Mouse (Mus musculus) midbrain, embryonic 14.5 days (tissue): ENCODE data around the gene Runx3. TPM values are rescaled to one million over a fixed set of nuclear protein-coding genes. Genes with fewer than 3 reads are reported as not detected.

Experiments
- ATAC-seq: fragments of 200-750 bp; cut with Nextera tagmentation; 2 replicates; pipeline ENCODE4 v1.8.0; 2017; ENCODE audit warnings: moderate number of reproducible peaks, moderate library complexity; ENCODE audit not compliant: low FRiP score, low TSS enrichment
- DNase-seq: peaks from one replicate; pipeline ENCODE4 v3.0.0-alpha.2; 2015
- H3K27ac ChIP-seq: fragments of 300-500 bp; sonication (generic); replicated peaks from 2 replicates; pipeline ENCODE4 v1.5.1; 2014; ENCODE audit warnings: mild to moderate bottlenecking, low read depth, low read length, moderate library complexity
- H3K27me3 ChIP-seq: fragments of 300-500 bp; sonication (generic); 2 replicates; pipeline ENCODE4 v1.6.1; 2014; ENCODE audit warnings: low read length, control low read depth, mixed read lengths; ENCODE audit not compliant: control insufficient read depth, insufficient read depth
- H3K36me3 ChIP-seq: fragments of 300-500 bp; sonication (generic); 2 replicates; pipeline ENCODE4 v1.6.1; 2014; ENCODE audit warnings: low read length, control low read depth; ENCODE audit not compliant: control insufficient read depth, insufficient read depth
- H3K4me1 ChIP-seq: fragments of 300-500 bp; sonication (generic); 2 replicates; pipeline ENCODE4 v1.6.1; 2014; ENCODE audit warnings: mild to moderate bottlenecking, antibody characterized with exemption, low read length, control low read depth; ENCODE audit not compliant: control insufficient read depth, insufficient read depth
- H3K4me2 ChIP-seq: fragments of 300-500 bp; sonication (generic); 2 replicates; pipeline ENCODE4 v1.6.1; 2014; ENCODE audit warnings: mild to moderate bottlenecking, low read length, moderate library complexity
- H3K4me3 ChIP-seq: fragments of 300-500 bp; sonication (generic); replicated peaks from 2 replicates; pipeline ENCODE4 v1.5.1; 2014; ENCODE audit warnings: low read depth, low read length
- H3K9ac ChIP-seq: fragments of 300-500 bp; sonication (generic); replicated peaks from 2 replicates; pipeline ENCODE4 v1.6.1; 2014; ENCODE audit warnings: mild to moderate bottlenecking, low read length, moderate library complexity
- H3K9me3 ChIP-seq: fragments of 300-500 bp; sonication (generic); 2 replicates; pipeline ENCODE4 v1.6.1; 2016; ENCODE audit warnings: low read length, control low read depth, mixed read lengths; ENCODE audit not compliant: control insufficient read depth
- WGBS: fragments of 180-500 bp; shearing (Covaris S2); extraction: QIAGEN DNeasy Blood & Tissue Kit; methylation state at CpG from one replicate; pipeline ENCODE4 v1.1.7; 2014; 5-methylcytosine and 5-hydroxymethylcytosine counted together
- polyA plus RNA-seq: library from polyadenylated mRNA; unstranded; fragments of >200 nt; fragmentation: Nextera tagmentation; extraction: Ambion mirVana; gene quantifications from 2 replicates; pipeline ENCODE4 v1.2.1, GENCODE M21; 2014

Gene Runx3
- polyA plus RNA-seq, 1 experiment from 2014 or later, result not detected

DNA sequence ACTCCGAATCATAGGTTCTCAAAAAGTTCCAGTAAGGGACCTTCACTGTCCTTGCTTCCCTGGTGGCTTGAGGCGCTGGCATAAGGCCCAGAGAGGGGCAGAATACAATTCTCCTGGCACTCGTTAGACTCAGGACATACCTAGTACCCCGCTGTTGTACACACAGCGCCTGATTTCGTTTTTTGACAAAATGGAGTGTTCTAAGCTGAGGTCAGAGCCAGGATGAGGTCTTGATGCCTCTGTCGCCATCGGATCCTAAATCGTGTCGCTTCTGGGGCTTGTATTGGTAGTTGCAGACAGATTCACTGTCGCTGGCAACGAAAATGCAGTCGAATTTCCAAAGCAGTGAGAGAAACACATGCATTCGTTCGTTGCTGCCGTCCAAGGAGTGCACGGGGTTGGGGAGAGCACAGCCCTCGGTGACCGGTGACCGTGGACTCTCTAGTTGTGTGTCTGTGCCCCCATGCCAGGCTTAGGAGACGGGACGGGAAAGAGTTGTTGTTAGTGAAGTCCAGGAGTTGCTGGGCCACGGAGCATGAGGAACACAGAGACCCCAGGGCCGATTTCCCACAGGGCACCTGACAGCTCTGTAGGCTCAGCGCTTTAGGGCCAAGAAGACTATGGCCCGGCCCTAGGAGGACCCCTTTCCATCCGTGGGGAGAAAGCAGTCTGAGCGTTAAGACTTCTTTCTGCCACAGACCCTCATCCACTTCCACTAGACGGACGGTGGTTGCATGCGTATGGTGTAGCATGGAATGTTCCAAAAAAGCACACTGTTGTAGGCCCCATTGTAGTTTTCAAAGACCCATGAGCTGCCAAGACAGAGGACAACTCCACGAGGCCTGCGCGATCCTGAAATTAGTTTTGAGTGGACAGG lies 30.9 kb downstream of the Runx3 start:
- no peak overlapping the region for H3K9ac ChIP-seq
- H3K4me1 ChIP-seq, result no peaks in the 10 kb centered on the region
- H3K27ac ChIP-seq, result no peak overlapping the region
- H3K9me3 ChIP-seq, result no peaks in the 10 kb centered on the region
- ATAC-seq (no peak), DNase-seq (peak; percentile 50)
- peaks cover 97% of the 10 kb centered on the region for H3K27me3 ChIP-seq
- WGBS, result 3% methylated on average over 34 of the region's 34 CpGs
- H3K36me3 ChIP-seq, result no peaks in the 10 kb centered on the region
- no peak overlapping the region for H3K4me2 ChIP-seq
- H3K4me3 ChIP-seq, result no peak overlapping the region

DNA sequence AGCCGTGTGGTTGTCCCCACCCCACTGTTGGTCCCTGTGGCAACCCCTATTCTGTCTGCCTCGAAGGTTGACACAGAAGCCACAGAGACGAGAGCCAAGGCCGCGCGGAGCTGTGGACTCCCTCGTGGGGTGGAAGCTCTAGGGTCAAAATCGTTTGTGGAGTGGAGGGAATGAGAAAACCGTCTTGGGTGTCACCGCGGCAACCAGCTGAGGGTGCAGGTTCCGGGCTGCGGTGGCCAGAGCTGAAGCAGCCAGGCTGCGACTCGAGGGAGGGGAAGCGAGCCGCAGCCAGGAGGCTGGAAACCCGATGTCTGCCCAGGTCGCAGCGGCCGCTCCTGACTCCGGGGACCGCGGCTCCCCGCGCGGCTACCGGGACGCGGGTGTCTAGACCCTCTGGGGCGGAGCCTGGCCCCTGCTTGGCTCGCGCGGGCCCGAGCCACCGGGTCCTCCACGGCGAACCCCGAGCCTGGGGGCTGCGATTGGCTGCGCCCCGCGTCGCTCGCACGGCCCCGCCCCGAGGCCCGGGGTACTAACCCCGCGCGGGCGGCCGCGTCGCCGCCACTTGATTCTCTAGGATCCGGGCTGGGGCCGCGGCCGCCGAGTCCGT lies 31.6 kb downstream of the Runx3 start:
- H3K9me3 ChIP-seq, result no peaks in the 10 kb centered on the region
- peak overlapping the region; percentile 38 for H3K4me2 ChIP-seq
- H3K36me3 ChIP-seq, result no peaks in the 10 kb centered on the region
- WGBS, result under 1% methylated on average over 60 of the region's 63 CpGs
- DNase-seq (peak; percentile 40), ATAC-seq (no peak)
- H3K27ac ChIP-seq, result no peak overlapping the region
- peaks cover 97% of the 10 kb centered on the region for H3K27me3 ChIP-seq
- no peak overlapping the region for H3K9ac ChIP-seq
- H3K4me1 ChIP-seq, result no peaks in the 10 kb centered on the region
- H3K4me3 ChIP-seq, result peak overlapping the region; percentile 15; the same call in 1 of the 2 replicates

DNA sequence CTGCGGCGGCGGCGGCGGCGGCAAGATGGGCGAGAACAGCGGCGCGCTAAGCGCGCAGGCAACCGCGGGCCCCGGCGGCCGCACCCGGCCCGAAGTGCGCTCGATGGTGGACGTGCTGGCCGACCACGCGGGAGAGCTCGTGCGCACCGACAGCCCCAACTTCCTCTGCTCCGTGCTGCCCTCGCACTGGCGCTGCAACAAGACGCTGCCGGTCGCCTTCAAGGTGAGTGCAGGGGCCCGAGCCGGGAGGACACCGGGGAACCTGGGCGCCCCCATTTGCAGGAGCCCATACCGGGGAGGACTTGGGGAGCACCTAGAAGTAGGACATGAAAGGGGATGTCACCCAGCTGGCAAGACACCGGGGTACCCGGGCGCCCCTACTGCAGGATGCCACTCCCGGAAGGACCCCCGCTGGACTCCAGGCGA lies 32.4 kb downstream of the Runx3 start:
- no peak for ATAC-seq
- WGBS, result under 1% methylated on average over 42 of the region's 45 CpGs

DNA sequence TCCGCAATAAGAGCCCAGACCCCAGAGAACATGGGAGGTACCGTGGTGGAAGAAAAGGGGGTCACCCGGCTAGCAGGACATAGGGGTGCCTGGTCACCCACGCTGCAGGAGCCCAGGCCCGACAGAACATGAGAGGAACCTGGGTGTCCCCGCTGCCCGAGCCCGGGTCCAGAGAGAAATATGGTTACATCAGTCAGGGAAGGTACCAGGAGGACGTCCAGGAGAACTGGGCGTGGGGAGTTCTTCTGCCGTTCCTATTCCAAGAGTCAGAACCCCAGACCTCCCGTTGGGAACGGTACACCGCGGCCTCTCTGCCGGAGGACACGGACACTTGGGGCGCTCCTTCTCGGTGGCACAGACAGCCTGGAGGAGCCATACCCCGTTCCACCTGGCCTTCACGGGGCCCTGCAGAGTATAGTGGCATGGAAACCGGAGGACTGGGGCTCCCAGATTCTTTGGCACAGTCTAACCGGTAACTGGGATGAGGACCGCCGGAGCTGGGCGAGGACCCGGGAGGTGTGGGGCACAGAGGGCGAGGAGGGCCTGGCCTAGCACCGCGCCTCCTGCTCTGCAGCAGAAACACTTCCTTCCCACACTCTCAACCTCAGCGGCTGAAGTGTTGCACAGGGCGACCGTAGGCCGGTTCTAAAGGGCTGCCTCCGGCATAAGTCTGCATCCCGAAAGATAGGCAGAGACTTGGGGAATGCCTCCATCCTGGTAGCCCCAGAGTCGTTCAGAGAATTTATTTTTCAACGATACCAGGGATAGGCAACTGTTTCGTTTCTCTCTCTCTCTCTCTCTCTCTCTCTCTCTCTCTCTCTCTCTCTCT lies 33.0 kb downstream of the Runx3 start:
- ATAC-seq, result no peak

More for the DNA sequence above, 32.4 kb downstream of the Runx3 start:
- H3K4me3 ChIP-seq, result peak overlapping the region; percentile 15; the same call in 1 of the 2 replicates
- H3K4me2 ChIP-seq, result peak overlapping the region; percentile 38
- H3K9ac ChIP-seq, result no peak overlapping the region
- H3K9me3 ChIP-seq, result no peaks in the 10 kb centered on the region
- no peaks in the 10 kb centered on the region for H3K36me3 ChIP-seq
- peaks cover 97% of the 10 kb centered on the region for H3K27me3 ChIP-seq
- no peaks in the 10 kb centered on the region for H3K4me1 ChIP-seq
- peak; percentile 51 for DNase-seq
- no peak overlapping the region for H3K27ac ChIP-seq

DNA sequence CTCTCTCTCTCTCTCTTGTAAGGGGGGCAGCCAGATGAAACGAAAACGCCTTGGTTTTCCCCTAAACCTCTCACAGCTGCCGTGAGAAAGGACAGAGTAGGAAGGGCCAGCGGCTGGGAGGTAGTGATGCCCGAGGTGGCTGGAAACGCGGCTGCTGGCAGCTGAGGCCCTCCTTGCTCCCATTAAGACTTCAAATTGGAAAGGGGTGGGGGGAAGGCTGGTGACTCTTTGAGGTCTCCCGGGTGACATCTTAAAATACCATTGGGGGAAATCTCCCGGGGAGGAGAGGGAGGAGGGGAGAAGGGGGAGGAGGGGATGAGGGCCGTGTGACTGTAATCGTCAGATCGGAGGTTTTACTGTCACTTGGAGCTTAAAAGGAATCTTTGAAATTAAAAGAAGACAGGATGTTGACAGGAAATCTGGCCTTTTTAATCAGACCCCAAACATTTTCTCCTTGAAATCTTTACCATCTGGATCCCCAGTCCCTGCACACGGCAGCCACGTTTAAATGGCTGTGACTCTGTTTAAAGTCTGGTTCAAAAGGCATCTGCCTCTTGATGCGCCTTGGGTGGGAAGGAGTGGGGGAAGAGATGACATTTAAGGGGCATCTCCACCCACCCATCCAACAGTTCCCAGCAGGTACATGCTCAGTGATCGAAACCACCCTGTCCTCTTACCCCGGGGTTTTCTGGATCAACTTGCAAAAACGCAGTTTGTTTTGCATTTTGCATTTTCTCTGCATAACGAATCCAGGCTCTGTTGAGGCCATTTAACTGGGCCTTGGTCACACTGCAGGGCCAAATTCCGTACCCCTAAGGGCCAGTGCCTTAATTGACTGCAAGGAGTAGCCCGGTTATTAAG lies 33.9 kb downstream of the Runx3 start:
- ATAC-seq (no peak), DNase-seq (peak; percentile 60)
- no peak overlapping the region for H3K9ac ChIP-seq
- under 1% methylated on average over 21 of the region's 21 CpGs for WGBS
- H3K27me3 ChIP-seq, result peaks cover 97% of the 10 kb centered on the region
- no peak overlapping the region for H3K4me3 ChIP-seq
- H3K4me1 ChIP-seq, result no peaks in the 10 kb centered on the region
- no peak overlapping the region for H3K27ac ChIP-seq
- H3K36me3 ChIP-seq, result no peaks in the 10 kb centered on the region
- H3K9me3 ChIP-seq, result no peaks in the 10 kb centered on the region
- no peak overlapping the region for H3K4me2 ChIP-seq

More for the DNA sequence above, 33.0 kb downstream of the Runx3 start:
- Histone ChIP-seq H3K27me3 (peaks cover 97% of the 10 kb centered on the region), H3K36me3 (no peaks in the 10 kb centered on the region), H3K9me3 (no peaks in the 10 kb centered on the region), H3K9ac (no peak overlapping the region), H3K4me3 (0 out of 2 replicates have a peak overlapping the region, but pooled peaks have one; percentile 15), H3K27ac (no peak overlapping the region), H3K4me2 (no peak overlapping the region), H3K4me1 (no peaks in the 10 kb centered on the region)
- WGBS, result under 1% methylated on average over 39 of the region's 39 CpGs
- DNase-seq, result peak; percentile 43

DNA sequence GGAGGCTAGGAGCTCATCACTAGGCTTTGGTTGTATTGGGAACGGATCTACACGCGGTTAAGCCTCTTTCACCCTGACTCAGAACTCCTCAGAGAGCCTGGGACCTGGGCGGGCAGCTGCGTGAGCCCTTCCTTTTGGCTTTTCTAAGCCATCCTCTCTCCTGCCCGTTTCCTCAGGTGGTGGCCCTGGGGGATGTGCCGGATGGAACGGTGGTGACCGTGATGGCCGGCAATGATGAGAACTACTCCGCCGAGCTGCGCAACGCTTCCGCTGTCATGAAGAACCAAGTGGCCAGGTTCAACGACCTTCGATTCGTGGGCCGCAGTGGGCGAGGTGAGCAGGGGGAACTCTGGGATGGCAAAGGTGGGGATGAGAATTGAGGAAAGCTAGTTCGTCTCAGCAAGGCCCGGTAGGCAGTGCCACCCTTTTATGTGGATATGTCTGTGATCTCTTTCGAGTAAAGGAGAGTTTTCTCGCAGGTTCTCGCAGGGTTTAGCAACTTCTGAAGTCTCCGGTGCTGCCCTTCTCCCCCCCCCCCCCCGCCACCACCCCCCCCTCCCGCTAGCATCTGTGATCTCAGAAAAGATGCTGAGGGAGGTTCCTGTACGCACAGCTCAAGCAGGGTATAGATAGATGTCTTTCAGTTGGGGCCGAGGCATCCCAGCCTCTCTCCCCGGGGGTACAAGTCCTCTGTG lies 34.8 kb downstream of the Runx3 start:
- 2% methylated on average over 30 of the region's 31 CpGs for WGBS
- Histone ChIP-seq H3K27ac (no peak overlapping the region), H3K9me3 (no peaks in the 10 kb centered on the region), H3K9ac (no peak overlapping the region), H3K4me3 (no peak overlapping the region), H3K36me3 (no peaks in the 10 kb centered on the region), H3K4me1 (no peaks in the 10 kb centered on the region), H3K27me3 (peaks cover 91% of the 10 kb centered on the region), H3K4me2 (no peak overlapping the region)
- DNase-seq (peak; percentile 35), ATAC-seq (no peak)

DNA sequence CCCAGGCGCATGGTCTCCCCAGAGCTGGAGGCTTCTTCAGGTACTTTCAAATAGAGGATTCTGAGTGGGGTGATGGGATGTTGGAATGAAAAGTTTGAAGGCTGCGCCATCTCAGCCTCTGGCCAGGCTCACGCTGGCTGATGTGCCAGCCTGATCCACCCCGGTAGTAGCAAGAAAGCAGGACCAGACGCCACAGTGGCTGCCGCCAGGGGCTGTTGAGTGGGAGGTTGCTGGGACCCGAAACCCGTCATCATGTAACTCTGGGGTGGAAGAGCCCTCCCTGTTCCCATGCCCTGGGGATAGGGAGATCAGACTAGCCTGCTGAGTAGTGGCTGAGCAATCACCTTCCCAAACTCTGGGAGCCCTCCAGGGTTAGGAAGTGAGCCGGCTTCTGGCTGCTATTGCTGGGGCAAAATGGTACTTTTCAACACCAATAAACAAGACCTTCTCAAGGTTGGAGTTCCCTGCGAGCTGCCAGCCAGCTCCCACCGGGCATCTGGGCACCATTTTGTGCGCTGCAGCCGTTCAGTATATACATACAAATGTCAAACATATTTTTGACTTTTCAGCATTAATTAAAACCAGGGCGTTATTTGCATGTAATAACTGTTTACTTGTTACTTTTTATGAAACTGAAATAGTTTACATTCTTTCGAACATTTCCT lies 35.5 kb downstream of the Runx3 start:
- Histone ChIP-seq H3K4me2 (no peak overlapping the region), H3K9me3 (no peaks in the 10 kb centered on the region), H3K4me3 (no peak overlapping the region), H3K36me3 (no peaks in the 10 kb centered on the region), H3K27ac (no peak overlapping the region), H3K27me3 (peaks cover 84% of the 10 kb centered on the region), H3K9ac (no peak overlapping the region), H3K4me1 (no peaks in the 10 kb centered on the region)
- 7% methylated on average over 15 of the region's 15 CpGs for WGBS
- ATAC-seq (no peak), DNase-seq (no peak)
